Mouse (Mus musculus) forelimb bud, embryonic 11.5 days (tissue): ENCODE data around the gene Rplp2.
"Not testable (repeated sequence)": the region's sequence is repeated elsewhere in the genome, so short reads cannot be mapped to it uniquely, and the experiment has no call there.

Experiments used
- DNase-seq: peaks from one replicate; pipeline ENCODE4 v3.0.0-alpha.2; 2012; ENCODE audit warnings: low read depth, low spot score

The Rplp2 gene

GRCm38 (mm10) chr7:141447110-141447991 lies at the start of gene Rplp2:
TSS of gene Rplp2 (plus strand) at chr7:141447370.
- DNase-seq = peak; percentile 92

GRCm38 (mm10) chr7:141403305-141403704 lies 43.9 kb upstream of the Rplp2 start:
- DNase-seq = peak; percentile 43

- DNase-seq = no peak
Observed at GRCm38 (mm10) chr7:141405466-141405865, 41.7 kb upstream of the Rplp2 start.

- not testable (repeated sequence) for DNase-seq
Observed at GRCm38 (mm10) chr7:141407670-141408069, 39.5 kb upstream of the Rplp2 start.

- DNase-seq = peak; percentile 81
Observed at GRCm38 (mm10) chr7:141408833-141409232, 38.3 kb upstream of the Rplp2 start.

GRCm38 (mm10) chr7:141410631-141411030 lies 36.5 kb upstream of the Rplp2 start:
- no peak for DNase-seq

- no peak for DNase-seq
Observed at GRCm38 (mm10) chr7:141411667-141412066, 35.5 kb upstream of the Rplp2 start.

- no peak for DNase-seq
Observed at GRCm38 (mm10) chr7:141413331-141413730, 33.8 kb upstream of the Rplp2 start.

GRCm38 (mm10) chr7:141413809-141414584 lies 33.2 kb upstream of the Rplp2 start, which contains the start of gene Gatd1:
TSS of gene Gatd1 (minus strand) at chr7:141414136.
- peak; percentile 100 for DNase-seq

GRCm38 (mm10) chr7:141416144-141416841 lies 30.9 kb upstream of the Rplp2 start:
- DNase-seq = no peak

GRCm38 (mm10) chr7:141417731-141418681 lies 29.2 kb upstream of the Rplp2 start:
- DNase-seq = no peak

- DNase-seq = no peak
Observed at GRCm38 (mm10) chr7:141418970-141419369, 28.2 kb upstream of the Rplp2 start.

GRCm38 (mm10) chr7:141420030-141420702 lies 27.0 kb upstream of the Rplp2 start:
- no peak for DNase-seq

- no peak for DNase-seq
Observed at GRCm38 (mm10) chr7:141423811-141424210, 23.4 kb upstream of the Rplp2 start.

- DNase-seq = no peak
Observed at GRCm38 (mm10) chr7:141426948-141427730, 20.0 kb upstream of the Rplp2 start.

GRCm38 (mm10) chr7:141428701-141429100 lies 18.5 kb upstream of the Rplp2 start:
- DNase-seq = no peak

- DNase-seq = peak; percentile 77
Observed at GRCm38 (mm10) chr7:141429310-141429709, 17.9 kb upstream of the Rplp2 start, which contains the start of gene Cend1. TSS of gene Cend1 (minus strand) at chr7:141429491.

GRCm38 (mm10) chr7:141429840-141430584 lies 17.2 kb upstream of the Rplp2 start:
- no peak for DNase-seq
